Mouse (Mus musculus): ENCODE measurements around the gene Tcirg1.
A peak's percentile ranks its signal among the peaks of the same experiment; 100 is the strongest.

Gene Tcirg1

DNA sequence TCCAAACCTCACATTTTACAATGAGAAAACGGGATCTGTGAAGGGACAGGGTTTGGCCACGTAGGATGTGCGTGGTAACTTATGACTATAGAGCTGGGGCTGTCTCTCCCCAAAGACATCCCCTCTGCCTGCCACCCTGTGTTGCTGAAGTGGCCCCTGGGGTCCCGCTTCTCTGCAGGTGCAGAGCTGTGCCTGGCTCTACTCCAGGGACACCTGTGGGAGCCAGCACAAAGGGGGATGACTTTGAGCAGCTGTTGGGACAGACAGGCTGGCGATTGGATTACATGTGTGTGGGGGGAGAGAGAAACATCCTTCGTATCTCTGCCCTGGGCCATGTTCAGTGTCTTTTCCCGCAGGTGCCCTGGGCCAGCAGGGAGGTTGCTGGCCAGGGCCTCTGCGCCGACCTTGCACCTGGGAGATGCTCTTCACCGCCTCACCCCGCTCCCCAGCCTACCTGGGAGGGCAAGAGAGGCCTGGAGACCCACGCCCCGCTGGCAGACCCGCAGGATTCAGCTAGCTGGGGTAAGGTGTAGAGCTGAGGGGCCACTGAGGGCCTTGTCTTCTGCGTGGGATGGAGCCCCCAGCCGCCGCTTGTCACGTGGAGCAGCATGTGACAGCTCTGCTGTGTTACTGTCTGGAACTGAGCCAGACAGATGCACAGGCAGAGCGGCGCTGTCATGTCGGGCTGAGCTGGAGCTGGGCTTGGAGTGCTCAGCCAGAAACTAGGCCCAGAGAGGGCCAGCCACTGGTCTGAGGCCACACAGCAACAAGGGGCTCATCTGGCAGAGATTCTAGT, 23.5 kb upstream of the Tcirg1 start:
- Histone ChIP-seq H3K4me1 (replicated peaks; ENCODE audit: low read depth, low read length) (peaks cover 44% of the 10 kb centered on the region), H3K36me3 (ENCODE audit: insufficient read depth, low read length) (no peaks in the 10 kb centered on the region), H3K4me3 (replicated peaks; ENCODE audit: low read length) (peak overlapping the region; percentile 71), H3K9me3 (ENCODE audit: low read length) (no peaks in the 10 kb centered on the region), H3K27me3 (ENCODE audit: insufficient read depth, low read length) (peaks cover 14% of the 10 kb centered on the region)
- no peak for TF ChIP-seq NANOG (IDR thresholded peaks at IDR 0.05; ENCODE audit: borderline replicate concordance, low read length)
- no peak for TF ChIP-seq CTCF (conservative IDR thresholded peaks at IDR 0.05; ENCODE audit: low read length)
- TF ChIP-seq POU5F1 (IDR thresholded peaks at IDR 0.05; ENCODE audit: borderline replicate concordance, low read length), result no peak

GRCm38 (mm10) chr19:3929211-3929941, 22.4 kb upstream of the Tcirg1 start, which contains the start of gene Aldh3b1:
Aldh3b1 (minus strand) TSS chr19:3929808.
- TF ChIP-seq POU5F1 (IDR thresholded peaks at IDR 0.05; ENCODE audit: borderline replicate concordance, low read length) (no peak), NANOG (IDR thresholded peaks at IDR 0.05; ENCODE audit: borderline replicate concordance, low read length) (no peak), CTCF (conservative IDR thresholded peaks at IDR 0.05; ENCODE audit: low read length) (no peak)
- Histone ChIP-seq H3K36me3 (ENCODE audit: insufficient read depth, low read length) (no peaks in the 10 kb centered on the region), H3K4me1 (replicated peaks; ENCODE audit: low read depth, low read length) (peaks cover 43% of the 10 kb centered on the region), H3K4me3 (replicated peaks; ENCODE audit: low read length) (peak within 1 kb of the TSS; percentile 71), H3K27me3 (ENCODE audit: insufficient read depth, low read length) (0 out of 2 replicates have a peak, but pooled peaks cover 6% of the 10 kb centered on the region), H3K9me3 (ENCODE audit: low read length) (no peaks in the 10 kb centered on the region)

- Histone ChIP-seq H3K36me3 (ENCODE audit: insufficient read depth, low read length) (no peaks in the 10 kb centered on the region), H3K4me1 (replicated peaks; ENCODE audit: low read depth, low read length) (peaks cover 49% of the 10 kb centered on the region), H3K4me3 (replicated peaks; ENCODE audit: low read length) (peak overlapping the region; percentile 71; the same call in 1 of the 2 replicates), H3K9me3 (ENCODE audit: low read length) (no peaks in the 10 kb centered on the region), H3K27me3 (ENCODE audit: insufficient read depth, low read length) (0 out of 2 replicates have a peak, but pooled peaks cover 4% of the 10 kb centered on the region)
- TF ChIP-seq POU5F1 (IDR thresholded peaks at IDR 0.05; ENCODE audit: borderline replicate concordance, low read length) (no peak), CTCF (conservative IDR thresholded peaks at IDR 0.05; ENCODE audit: low read length) (no peak), NANOG (IDR thresholded peaks at IDR 0.05; ENCODE audit: borderline replicate concordance, low read length) (no peak)
Observed at GRCm38 (mm10) chr19:3928779-3929178, 21.8 kb upstream of the Tcirg1 start.

DNA sequence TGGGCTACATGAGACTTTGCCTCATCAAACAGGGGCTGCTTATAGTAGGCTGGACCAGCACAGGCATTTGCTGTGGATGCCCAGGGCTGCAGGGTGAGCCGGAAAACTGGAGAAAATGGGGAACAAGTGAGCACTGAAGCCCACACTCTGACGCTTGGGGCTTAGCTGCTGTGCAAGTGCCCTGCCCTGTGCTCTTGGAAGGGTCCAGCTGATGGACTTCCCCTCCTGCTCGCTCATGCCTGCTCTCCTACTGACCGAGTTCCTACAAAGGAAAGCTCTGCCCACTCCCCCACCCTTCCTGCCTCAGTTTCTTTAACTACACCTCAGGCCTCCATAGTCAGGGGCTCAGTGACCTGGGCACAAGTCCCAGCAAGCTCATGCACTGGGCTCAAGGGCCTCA, 21.1 kb upstream of the Tcirg1 start:
- Histone ChIP-seq H3K4me3 (replicated peaks; ENCODE audit: low read length) (no peak overlapping the region), H3K9me3 (ENCODE audit: low read length) (no peaks in the 10 kb centered on the region), H3K4me1 (replicated peaks; ENCODE audit: low read depth, low read length) (peaks cover 53% of the 10 kb centered on the region), H3K27me3 (ENCODE audit: insufficient read depth, low read length) (0 out of 2 replicates have a peak, but pooled peaks cover 4% of the 10 kb centered on the region), H3K36me3 (ENCODE audit: insufficient read depth, low read length) (no peaks in the 10 kb centered on the region)
- TF ChIP-seq POU5F1 (IDR thresholded peaks at IDR 0.05; ENCODE audit: borderline replicate concordance, low read length), result no peak
- TF ChIP-seq CTCF (conservative IDR thresholded peaks at IDR 0.05; ENCODE audit: low read length), result no peak
- no peak for TF ChIP-seq NANOG (IDR thresholded peaks at IDR 0.05; ENCODE audit: borderline replicate concordance, low read length)

GRCm38 (mm10) chr19:3926685-3927084, 19.8 kb upstream of the Tcirg1 start:
- no peaks in the 10 kb centered on the region for H3K9me3 ChIP-seq (ENCODE audit: low read length)
- no peaks in the 10 kb centered on the region for H3K36me3 ChIP-seq (ENCODE audit: insufficient read depth, low read length)
- no peak overlapping the region for H3K4me3 ChIP-seq (replicated peaks; ENCODE audit: low read length)
- 0 out of 2 replicates have a peak, but pooled peaks cover 4% of the 10 kb centered on the region for H3K27me3 ChIP-seq (ENCODE audit: insufficient read depth, low read length)
- TF ChIP-seq CTCF (conservative IDR thresholded peaks at IDR 0.05; ENCODE audit: low read length) (no peak), NANOG (IDR thresholded peaks at IDR 0.05; ENCODE audit: borderline replicate concordance, low read length) (no peak), POU5F1 (IDR thresholded peaks at IDR 0.05; ENCODE audit: borderline replicate concordance, low read length) (no peak)
- H3K4me1 ChIP-seq (replicated peaks; ENCODE audit: low read depth, low read length), result peaks cover 60% of the 10 kb centered on the region

GRCm38 (mm10) chr19:3926279-3926678, 19.3 kb upstream of the Tcirg1 start:
- peaks cover 60% of the 10 kb centered on the region for H3K4me1 ChIP-seq (replicated peaks; ENCODE audit: low read depth, low read length)
- H3K9me3 ChIP-seq (ENCODE audit: low read length), result no peaks in the 10 kb centered on the region
- H3K4me3 ChIP-seq (replicated peaks; ENCODE audit: low read length), result no peak overlapping the region
- TF ChIP-seq CTCF (conservative IDR thresholded peaks at IDR 0.05; ENCODE audit: low read length), result no peak
- TF ChIP-seq POU5F1 (IDR thresholded peaks at IDR 0.05; ENCODE audit: borderline replicate concordance, low read length), result no peak
- TF ChIP-seq NANOG (IDR thresholded peaks at IDR 0.05; ENCODE audit: borderline replicate concordance, low read length), result no peak
- H3K27me3 ChIP-seq (ENCODE audit: insufficient read depth, low read length), result 0 out of 2 replicates have a peak, but pooled peaks cover 4% of the 10 kb centered on the region
- no peaks in the 10 kb centered on the region for H3K36me3 ChIP-seq (ENCODE audit: insufficient read depth, low read length)

GRCm38 (mm10) chr19:3925859-3926258, 18.9 kb upstream of the Tcirg1 start:
- Histone ChIP-seq H3K9me3 (ENCODE audit: low read length) (no peaks in the 10 kb centered on the region), H3K36me3 (ENCODE audit: insufficient read depth, low read length) (no peaks in the 10 kb centered on the region), H3K4me1 (replicated peaks; ENCODE audit: low read depth, low read length) (peaks cover 57% of the 10 kb centered on the region), H3K27me3 (ENCODE audit: insufficient read depth, low read length) (0 out of 2 replicates have a peak, but pooled peaks cover 4% of the 10 kb centered on the region), H3K4me3 (replicated peaks; ENCODE audit: low read length) (no peak overlapping the region)
- no peak for TF ChIP-seq NANOG (IDR thresholded peaks at IDR 0.05; ENCODE audit: borderline replicate concordance, low read length)
- no peak for TF ChIP-seq POU5F1 (IDR thresholded peaks at IDR 0.05; ENCODE audit: borderline replicate concordance, low read length)
- TF ChIP-seq CTCF (conservative IDR thresholded peaks at IDR 0.05; ENCODE audit: low read length), result no peak

DNA sequence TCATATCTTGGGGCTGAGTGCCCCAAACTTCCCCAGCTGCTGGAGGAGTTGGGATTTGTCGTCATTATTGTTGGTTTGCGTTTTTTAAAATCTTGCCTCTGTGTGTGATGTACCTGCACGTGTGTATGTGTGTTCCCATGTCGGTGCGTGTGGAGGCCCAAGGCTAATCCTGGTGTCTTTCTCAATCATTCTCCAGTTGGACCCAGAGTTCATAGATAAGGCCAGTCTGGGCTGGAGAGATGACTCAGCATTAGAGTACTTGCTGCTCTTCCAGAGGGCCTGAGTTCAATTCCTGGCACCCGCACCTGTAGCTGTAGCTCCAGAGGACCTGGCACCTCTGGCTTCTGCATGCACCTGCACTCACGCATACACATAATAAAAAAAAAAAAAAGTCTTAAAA, 17.9 kb upstream of the Tcirg1 start:
- Histone ChIP-seq H3K4me3 (replicated peaks; ENCODE audit: low read length) (no peak overlapping the region), H3K27me3 (ENCODE audit: insufficient read depth, low read length) (no peaks in the 10 kb centered on the region), H3K4me1 (replicated peaks; ENCODE audit: low read depth, low read length) (peaks cover 57% of the 10 kb centered on the region), H3K9me3 (ENCODE audit: low read length) (no peaks in the 10 kb centered on the region), H3K36me3 (ENCODE audit: insufficient read depth, low read length) (no peaks in the 10 kb centered on the region)
- TF ChIP-seq CTCF (conservative IDR thresholded peaks at IDR 0.05; ENCODE audit: low read length) (no peak), POU5F1 (IDR thresholded peaks at IDR 0.05; ENCODE audit: borderline replicate concordance, low read length) (no peak), NANOG (IDR thresholded peaks at IDR 0.05; ENCODE audit: borderline replicate concordance, low read length) (no peak)
